Mouse (Mus musculus) kidney, adult 2 months (tissue): ENCODE results near the gene Kcna3.

Experiments
- CTCF ChIP-seq: fragments of 200-500 bp; conservative IDR thresholded peaks from 2 replicates; pipeline ENCODE4 v1.5.1; 2011; ENCODE audit warnings: low read depth, mild to moderate bottlenecking, control low read depth, low read length, moderate library complexity, mixed read lengths; ENCODE audit not compliant: insufficient read depth, insufficient read length
- POLR2A ChIP-seq: fragments of 200-500 bp; IDR thresholded peaks from one replicate; pipeline ENCODE4 v1.6.1; 2011; ENCODE audit warnings: low read depth, low read length, control low read depth

- TF ChIP-seq POLR2A (no peak), CTCF (no peak)
These were observed 37.6 kb upstream of the Kcna3 start for GRCm38 (mm10) chr3:106998370-106998769.
